Comparison of ENCODE assay signal across 14 mouse cellular contexts in the genomic region with DNA sequence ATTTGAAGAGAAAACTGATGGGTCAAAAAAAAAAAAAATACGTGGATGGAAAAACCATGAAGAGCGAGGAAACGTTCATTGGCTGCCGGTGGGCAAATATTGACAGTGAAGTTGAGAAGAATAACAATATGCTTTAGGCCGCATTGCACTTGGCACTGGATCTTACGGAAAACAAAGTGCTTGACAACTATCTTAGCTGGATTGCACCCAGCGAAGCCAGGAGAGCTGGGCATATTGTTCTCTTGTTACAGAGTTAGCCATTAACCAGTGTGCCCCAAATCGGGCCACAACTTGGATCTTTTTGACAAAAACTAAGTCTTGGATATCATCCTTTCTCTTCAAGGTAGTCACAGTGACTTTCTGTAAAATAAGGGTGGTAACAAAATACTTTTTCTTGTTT.
"Had no signal": no experiment of that assay in that cellular context is flagged by ENCODE, and none has a peak within 500 bp of the region (broad histone marks: within the 10 kb centered on the region; RNA-seq: fewer than 3 reads in every experiment).

No protein-coding gene starts in this region.

- H3K4me2 ChIP-seq: lung, embryonic 14.5 days; midbrain, embryonic 11.5 days; midbrain, embryonic 13.5 days; midbrain, embryonic 15.5 days; neural tube, embryonic 12.5 days; stomach, embryonic 15.5 days had no signal

- H3K27ac ChIP-seq: liver, embryonic 14.5 days; macrophage; midbrain, embryonic 13.5 days; midbrain, embryonic 15.5 days; neural tube, embryonic 12.5 days; stomach, embryonic 15.5 days had no signal

- DNase-seq: lung, embryonic 14.5 days; lung, postnatal 14 days; right cerebral cortex, postnatal 14 days; thymus, adult 18-20 months; thymus, postnatal 14 days; thymus, postnatal 36 days had no signal

- ATAC-seq: midbrain, embryonic 13.5 days; midbrain, embryonic 15.5 days had no signal

- H3K9ac ChIP-seq: liver, embryonic 14.5 days; lung, embryonic 14.5 days; midbrain, embryonic 13.5 days; midbrain, embryonic 15.5 days; neural tube, embryonic 12.5 days; stomach, embryonic 15.5 days had no signal

- H3K9me3 ChIP-seq: midbrain, embryonic 13.5 days; midbrain, embryonic 15.5 days; neural tube, embryonic 12.5 days; stomach, embryonic 15.5 days had no signal

- H3K36me3 ChIP-seq: midbrain, embryonic 13.5 days; midbrain, embryonic 15.5 days; neural tube, embryonic 12.5 days; stomach, embryonic 15.5 days had no signal

- H3K27me3 ChIP-seq: midbrain, embryonic 13.5 days; midbrain, embryonic 15.5 days; neural tube, embryonic 12.5 days; stomach, embryonic 15.5 days had no signal

- H3K4me3 ChIP-seq: megakaryocyte, embryonic 14.5 days; midbrain, embryonic 13.5 days; midbrain, embryonic 15.5 days; neural tube, embryonic 12.5 days; stomach, embryonic 15.5 days had no signal
